Mouse (Mus musculus) layer of hippocampus, adult 18-20 months (tissue): ENCODE results near the gene Slc39a13. TPM values are rescaled to one million over a fixed set of nuclear protein-coding genes. Genes with fewer than 3 reads are reported as not detected.
"Not testable (repeated sequence)": the region's sequence is repeated elsewhere in the genome, so short reads cannot be mapped to it uniquely, and the experiment has no call there.

Experiments used
- DNase-seq, 2 experiments: peaks; one replicate each; pipeline ENCODE4 v3.0.0; 2022; ENCODE audit warnings: low spot score in 2 of 2
- long read RNA-seq: library from polyadenylated mRNA; stranded (forward); transcript quantifications from one replicate; pipeline ENCODE4 v2.0.0, GENCODE M21; 2021
- total RNA-seq, 2 experiments: library from RNA; stranded (reverse); gene quantifications; 2 replicates each; pipeline ENCODE4 v1.2.3; 2021

The Slc39a13 gene
- 10 to 100 TPM; 26.2 to 32.7 TPM for total RNA-seq
- long read RNA-seq, transcript Slc39a13-203 (10 exons, 1,291 nt) = minor isoform, 11 of 43 reads
- long read RNA-seq, transcript Slc39a13-201 (10 exons, 2,469 nt) = major isoform, 14 of 43 reads
- long read RNA-seq, partial matches to known transcripts = 0 of 43 reads
- long read RNA-seq, other reads (novel, unspliced or antisense) = 18 of 43 reads

GRCm38 (mm10) chr2:91070076-91070800 is at the start of gene Slc39a13:
TSS of gene Slc39a13 (minus strand) at chr2:91070417.
- DNase-seq = peak; percentile 95 to 97

DNA sequence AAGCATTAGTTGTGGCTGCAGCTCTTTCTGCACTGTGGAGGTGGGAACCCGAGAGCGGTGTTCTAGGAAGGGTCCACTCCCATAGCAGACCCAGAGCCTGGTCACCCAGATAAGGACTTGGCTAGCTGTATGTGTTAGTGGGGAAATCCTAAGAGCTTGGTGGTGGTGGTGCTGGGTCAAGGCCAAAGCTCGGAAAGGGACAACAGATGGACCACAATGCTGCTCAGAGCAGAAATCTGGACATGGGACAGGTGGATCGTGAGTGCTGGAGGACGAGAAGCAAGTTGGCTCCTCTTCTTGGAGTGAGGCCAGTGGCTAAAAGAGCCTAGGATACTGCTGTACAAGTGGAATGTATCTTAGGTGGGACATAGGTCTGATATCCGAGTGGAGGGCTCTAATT is 49.3 kb upstream of the Slc39a13 start:
- DNase-seq = no peak

DNA sequence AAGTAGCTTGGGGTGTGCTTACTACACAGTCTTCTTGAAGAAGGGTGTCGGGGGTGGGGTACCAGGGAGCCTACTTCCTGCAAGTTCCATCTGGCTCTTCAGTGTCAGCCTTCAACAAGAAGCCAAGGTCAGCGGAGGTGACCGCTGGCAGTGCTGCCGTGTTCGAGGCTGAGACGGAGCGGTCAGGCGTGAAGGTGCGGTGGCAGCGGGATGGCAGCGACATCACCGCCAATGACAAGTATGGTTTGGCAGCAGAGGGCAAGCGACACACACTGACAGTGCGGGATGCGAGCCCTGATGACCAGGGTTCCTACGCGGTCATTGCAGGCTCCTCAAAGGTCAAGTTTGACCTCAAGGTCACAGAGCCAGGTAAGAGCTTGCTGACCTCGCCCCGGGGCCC is 48.8 kb upstream of the Slc39a13 start:
- DNase-seq = no peak

- no peak for DNase-seq
These were observed 48.4 kb upstream of the Slc39a13 start for GRCm38 (mm10) chr2:91118647-91119046.

DNA sequence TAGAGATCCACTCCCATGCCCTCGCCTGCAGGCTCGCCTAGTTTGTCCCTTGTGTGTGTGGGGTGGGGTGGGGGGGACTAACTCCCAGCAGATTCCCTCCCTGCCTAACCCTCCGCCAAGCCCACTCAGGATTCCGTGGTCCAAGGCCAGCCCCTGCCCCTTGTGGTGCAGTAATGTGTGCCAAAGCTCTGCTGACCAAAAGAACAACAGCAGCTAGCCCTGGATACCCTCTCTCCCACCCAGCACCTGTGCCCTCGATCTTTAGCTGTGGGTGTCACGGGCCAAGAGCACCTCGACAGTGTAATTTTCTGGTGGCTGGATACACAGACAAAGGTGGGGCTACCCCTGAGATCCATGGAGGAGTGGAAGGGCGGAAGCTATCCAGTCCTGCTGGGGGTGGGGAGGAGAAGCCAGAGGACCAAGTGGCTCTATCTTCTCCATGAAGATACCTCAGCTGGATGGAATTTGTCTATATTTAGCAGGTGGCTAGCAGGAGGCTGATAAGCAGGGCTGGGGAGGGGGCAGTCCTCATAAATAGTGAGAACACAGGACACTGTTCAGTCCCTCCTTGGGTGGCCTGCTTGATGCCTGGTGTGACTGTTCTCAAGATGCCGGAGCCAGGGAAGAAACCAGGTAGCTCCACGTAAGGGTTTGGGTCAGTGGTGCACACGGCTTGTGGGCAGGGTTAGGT is 47.5 kb upstream of the Slc39a13 start, which contains the start of gene Mybpc3:
TSS of gene Mybpc3 (plus strand) at position 560 of the 691 bp plus-strand sequence.
- DNase-seq = no peak

GRCm38 (mm10) chr2:91116842-91117241 is 46.6 kb upstream of the Slc39a13 start:
- peak in 1 of 2 experiments; percentile 32 for DNase-seq

DNA sequence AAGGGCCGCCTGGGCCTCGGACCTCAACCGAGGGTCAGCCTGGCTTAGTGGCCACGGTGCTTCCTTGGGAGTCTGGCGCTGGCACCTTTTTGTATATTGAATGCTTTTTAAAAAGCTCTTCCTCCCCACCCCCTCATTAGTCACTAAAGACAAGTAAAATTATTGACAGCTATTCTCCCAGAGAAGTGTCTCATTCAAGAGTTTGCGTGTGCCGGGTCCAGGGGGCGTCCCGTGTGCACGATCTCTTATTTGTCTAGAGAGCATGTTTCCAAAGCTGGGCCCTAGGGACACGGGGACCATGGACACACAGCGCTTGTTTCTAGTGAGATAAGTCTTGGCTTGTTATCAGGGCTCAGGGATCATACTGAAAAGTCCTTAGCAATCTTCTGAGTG is 45.4 kb upstream of the Slc39a13 start:
- DNase-seq = no peak

- peak; percentile 82 to 95 for DNase-seq
These were observed 44.8 kb upstream of the Slc39a13 start for GRCm38 (mm10) chr2:91114781-91115577.

GRCm38 (mm10) chr2:91113852-91114251 is 43.6 kb upstream of the Slc39a13 start:
- no peak for DNase-seq

DNA sequence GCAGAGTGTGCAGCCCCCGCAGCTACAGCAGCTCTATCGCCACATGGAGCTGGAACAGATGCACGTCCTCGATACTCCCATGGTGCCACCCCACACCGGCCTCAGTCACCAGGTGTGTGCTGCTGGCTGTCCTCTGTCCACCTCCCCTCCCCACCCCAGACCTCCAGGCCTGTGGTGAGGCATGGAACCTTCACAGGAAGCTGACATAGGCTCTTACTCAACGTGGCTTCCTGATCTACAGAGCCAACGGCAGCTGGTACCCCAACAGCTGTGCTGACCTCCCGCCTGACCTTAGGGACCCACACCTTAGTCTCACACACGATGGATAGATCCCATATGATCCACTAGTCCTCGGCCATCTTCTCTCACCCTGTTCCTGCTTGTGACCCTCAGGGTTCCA is 43.1 kb upstream of the Slc39a13 start:
- no peak for DNase-seq

GRCm38 (mm10) chr2:91112491-91112890 is 42.3 kb upstream of the Slc39a13 start:
- DNase-seq = no peak

- not testable (repeated sequence) for DNase-seq
These were observed 41.6 kb upstream of the Slc39a13 start for GRCm38 (mm10) chr2:91111832-91112231.

DNA sequence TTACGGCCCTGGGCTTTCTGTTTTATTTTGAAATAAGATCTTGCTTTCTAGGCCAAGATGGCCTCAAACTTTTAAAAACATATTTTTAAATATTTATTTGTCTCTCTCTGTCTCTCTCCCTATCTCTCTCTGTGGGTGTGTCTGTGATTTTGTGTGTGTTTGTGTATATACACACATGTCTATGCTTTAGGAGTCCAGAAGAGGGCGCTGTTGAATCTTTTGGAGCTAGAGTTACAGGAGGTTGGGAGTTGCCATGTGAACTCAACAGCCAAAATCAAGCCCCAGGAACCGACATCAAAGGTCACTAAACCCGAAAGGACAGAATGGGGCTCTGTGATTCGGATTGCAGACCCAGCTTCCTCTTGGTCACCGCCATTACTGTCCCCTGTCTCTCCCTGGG is 40.2 kb upstream of the Slc39a13 start:
- no peak for DNase-seq

DNA sequence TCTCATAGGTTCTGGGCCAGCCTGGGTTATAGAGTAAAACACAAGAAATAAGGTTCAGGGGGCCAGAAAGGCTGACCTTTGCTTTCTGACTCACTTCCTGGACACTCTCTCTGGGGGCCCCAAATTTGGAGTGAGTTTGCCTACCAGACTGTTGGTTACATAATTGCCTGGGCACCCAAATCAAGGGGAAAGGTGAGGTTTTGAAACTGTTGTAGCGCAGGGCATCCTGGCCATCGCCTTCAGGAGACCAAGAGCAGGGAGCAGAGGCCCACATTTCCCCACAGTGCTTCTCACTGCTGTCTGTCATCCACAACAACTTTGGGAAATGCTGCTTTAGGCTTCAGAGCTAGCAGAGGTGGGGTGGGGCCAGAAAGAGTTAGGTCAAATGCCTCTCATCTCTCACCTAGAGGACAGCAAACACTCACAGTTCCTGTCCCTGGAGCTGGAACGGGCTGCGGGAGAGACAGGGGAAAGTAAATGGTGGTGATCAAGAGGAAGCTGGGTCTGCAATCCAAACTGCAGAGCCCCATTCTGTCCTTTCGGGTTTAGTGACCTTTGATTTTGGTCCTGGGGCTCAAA is 39.7 kb upstream of the Slc39a13 start:
- no peak for DNase-seq

DNA sequence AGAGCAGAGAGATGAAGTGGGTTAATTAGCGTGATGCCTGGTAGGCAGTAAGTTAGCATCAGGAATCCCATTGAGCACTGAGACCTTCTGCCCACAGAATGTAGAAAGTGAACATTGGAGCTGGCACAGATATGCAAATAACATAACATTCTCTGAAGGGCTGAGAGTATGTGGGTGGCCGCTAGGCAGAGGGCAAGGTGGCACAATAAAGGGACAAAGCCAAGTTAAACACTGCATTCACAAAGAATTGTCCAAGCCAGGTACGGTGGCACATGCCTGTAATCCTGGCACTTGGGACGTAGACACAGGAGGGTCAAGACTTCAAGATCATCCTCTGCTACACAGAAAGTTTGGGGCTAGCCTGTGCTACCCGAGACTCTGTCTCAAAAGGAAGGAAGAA is 39.0 kb upstream of the Slc39a13 start:
- no peak for DNase-seq

- no peak for DNase-seq
These were observed 37.9 kb upstream of the Slc39a13 start for GRCm38 (mm10) chr2:91108156-91108555.

- peak; percentile 77 to 94 for DNase-seq
These were observed 31.0 kb upstream of the Slc39a13 start for GRCm38 (mm10) chr2:91101124-91101740.

- no peak for DNase-seq
These were observed 27.9 kb upstream of the Slc39a13 start for GRCm38 (mm10) chr2:91098156-91098555.

DNA sequence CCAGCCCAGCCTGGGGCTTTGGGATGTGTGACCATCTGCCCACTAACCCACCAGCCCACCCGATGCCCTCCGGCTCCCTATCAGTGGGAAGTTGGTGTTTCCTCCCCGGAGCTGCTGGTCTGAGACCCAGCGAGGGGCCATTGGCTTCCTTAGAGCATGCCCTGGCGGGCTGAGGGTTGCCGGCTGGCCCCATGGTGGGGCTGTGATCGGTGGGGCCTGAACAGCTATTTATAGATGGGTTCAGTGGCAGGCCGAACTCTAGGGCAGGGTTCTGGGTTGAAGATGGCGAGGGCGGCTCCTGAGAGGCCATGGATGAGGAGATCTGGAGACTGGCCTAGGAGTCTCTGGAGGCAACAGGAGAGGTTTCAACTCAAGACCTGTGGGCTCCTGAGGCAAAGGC is 26.8 kb upstream of the Slc39a13 start:
- no peak for DNase-seq

- no peak for DNase-seq
These were observed 26.3 kb upstream of the Slc39a13 start for GRCm38 (mm10) chr2:91096524-91096923.

DNA sequence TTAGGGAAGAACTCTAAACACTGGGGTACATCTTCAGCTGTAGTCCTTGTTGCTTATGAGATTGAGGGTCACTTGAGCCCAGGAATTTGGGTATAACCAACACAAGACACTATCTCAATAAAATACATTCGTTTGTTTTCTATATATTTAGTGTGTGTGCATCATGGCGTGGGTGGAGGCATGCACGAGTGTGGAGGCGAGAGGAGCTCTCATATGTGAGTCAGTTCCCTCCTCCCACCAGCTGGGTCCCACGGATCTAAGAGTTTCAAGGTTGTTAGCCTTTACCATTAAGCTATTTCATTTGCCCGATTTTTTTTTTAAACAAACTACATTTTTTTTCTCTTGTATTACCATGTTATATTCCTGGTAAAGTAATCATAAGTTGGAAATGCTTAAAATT is 20.6 kb upstream of the Slc39a13 start:
- no peak for DNase-seq
